Mouse (Mus musculus) kidney, adult 2 months (tissue): ENCODE measurements around the gene Cdk6. TPM values are rescaled to one million over a fixed set of nuclear protein-coding genes. Genes with fewer than 3 reads are reported as not detected.

ENCODE experiments used
- DNase-seq: peaks from one replicate; pipeline ENCODE4 v3.0.0; 2021
- H3K27ac ChIP-seq: fragments of 200-500 bp; 2 replicates; pipeline ENCODE4 v1.5.1; 2012; ENCODE audit warnings: low read depth, low read length, control low read depth, inconsistent platforms; ENCODE audit not compliant: insufficient read depth
- H3K27me3 ChIP-seq: fragments of 200-500 bp; replicated peaks from 2 replicates; pipeline ENCODE4 v1.6.1; 2012; ENCODE audit warnings: mild to moderate bottlenecking, moderate library complexity, low read length, inconsistent platforms; ENCODE audit not compliant: control insufficient read depth, insufficient read depth
- H3K36me3 ChIP-seq: fragments of 200-500 bp; 2 replicates; pipeline ENCODE4 v1.6.1; 2012; ENCODE audit warnings: mild to moderate bottlenecking, moderate library complexity, low read length, inconsistent platforms; ENCODE audit not compliant: control insufficient read depth, insufficient read depth
- H3K4me1 ChIP-seq: fragments of 200-500 bp; 2 replicates; pipeline ENCODE4 v1.6.1; 2011; ENCODE audit warnings: low read length; ENCODE audit not compliant: control insufficient read depth, insufficient read depth
- H3K4me3 ChIP-seq: fragments of 200-500 bp; 2 replicates; pipeline ENCODE4 v1.5.1; 2011; ENCODE audit warnings: mild to moderate bottlenecking, low read depth, low read length, control low read depth; ENCODE audit not compliant: insufficient read depth
- CTCF ChIP-seq: fragments of 200-500 bp; conservative IDR thresholded peaks from 2 replicates; pipeline ENCODE4 v1.5.1; 2011; ENCODE audit warnings: low read depth, mild to moderate bottlenecking, control low read depth, low read length, moderate library complexity, mixed read lengths; ENCODE audit not compliant: insufficient read depth, insufficient read length
- POLR2A ChIP-seq: fragments of 200-500 bp; IDR thresholded peaks from one replicate; pipeline ENCODE4 v1.6.1; 2011; ENCODE audit warnings: low read depth, low read length, control low read depth
- WGBS: fragments of 180-500 bp; shearing (Covaris S2); methylation state at CpG from one replicate; pipeline ENCODE4 v1.1.7; 2018; 5-methylcytosine and 5-hydroxymethylcytosine counted together
- polyA plus RNA-seq: library from polyadenylated mRNA; depleted of rRNA; stranded (reverse); fragments of >200 nt; gene quantifications from 2 replicates; pipeline ENCODE4 v1.2.3, GENCODE M21; 2012

The Cdk6 gene
- polyA plus RNA-seq, 1 experiment = 6.0 TPM

GRCm38 (mm10) chr5:3472311-3473156 is 131.2 kb downstream of the Cdk6 start:
- no peak for DNase-seq
- Histone ChIP-seq H3K27me3 (no peaks in the 10 kb centered on the region), H3K4me1 (no peaks in the 10 kb centered on the region), H3K27ac (no peak overlapping the region), H3K36me3 (no peaks in the 10 kb centered on the region), H3K4me3 (no peak overlapping the region)
- TF ChIP-seq CTCF (no peak), POLR2A (no peak)
- WGBS = 78% methylated on average over 22 of the region's 22 CpGs

- no peak for TF ChIP-seq CTCF
- no peak for TF ChIP-seq POLR2A
- Histone ChIP-seq H3K27me3 (no peaks in the 10 kb centered on the region), H3K36me3 (no peaks in the 10 kb centered on the region), H3K4me3 (no peak overlapping the region), H3K4me1 (no peaks in the 10 kb centered on the region; the same call in 1 of the 2 replicates), H3K27ac (no peak overlapping the region)
- no peak for DNase-seq
- WGBS = 89% methylated on average over 3 of the region's 3 CpGs
These were observed 136.4 kb downstream of the Cdk6 start for GRCm38 (mm10) chr5:3477711-3478110.

- 96% methylated on average over 8 of the region's 8 CpGs for WGBS
- Histone ChIP-seq H3K27me3 (no peaks in the 10 kb centered on the region), H3K36me3 (no peaks in the 10 kb centered on the region), H3K4me3 (no peak overlapping the region), H3K27ac (no peak overlapping the region), H3K4me1 (no peaks in the 10 kb centered on the region; the same call in 1 of the 2 replicates)
- TF ChIP-seq CTCF (no peak), POLR2A (no peak)
- no peak for DNase-seq
These were observed 136.9 kb downstream of the Cdk6 start for GRCm38 (mm10) chr5:3478216-3478615.

GRCm38 (mm10) chr5:3479016-3479795 is 137.9 kb downstream of the Cdk6 start:
- DNase-seq = no peak
- 91% methylated on average over 7 of the region's 7 CpGs for WGBS
- no peak overlapping the region for H3K4me3 ChIP-seq

GRCm38 (mm10) chr5:3480637-3481395 is 139.5 kb downstream of the Cdk6 start:
- TF ChIP-seq CTCF (no peak), POLR2A (no peak)
- Histone ChIP-seq H3K27me3 (no peaks in the 10 kb centered on the region), H3K4me1 (no peaks in the 10 kb centered on the region; the same call in 1 of the 2 replicates), H3K4me3 (no peak overlapping the region), H3K36me3 (no peaks in the 10 kb centered on the region), H3K27ac (no peak overlapping the region)
- WGBS = 92% methylated on average over 9 of the region's 9 CpGs
- no peak for DNase-seq

More at GRCm38 (mm10) chr5:3479016-3479795, 137.9 kb downstream of the Cdk6 start:
- TF ChIP-seq POLR2A (no peak), CTCF (no peak)
- Histone ChIP-seq H3K27me3 (no peaks in the 10 kb centered on the region), H3K4me1 (no peaks in the 10 kb centered on the region; the same call in 1 of the 2 replicates), H3K36me3 (no peaks in the 10 kb centered on the region), H3K27ac (no peak overlapping the region)

GRCm38 (mm10) chr5:3482474-3482873 is 141.2 kb downstream of the Cdk6 start:
- no peak for TF ChIP-seq CTCF
- no peak for TF ChIP-seq POLR2A
- Histone ChIP-seq H3K36me3 (no peaks in the 10 kb centered on the region), H3K27me3 (no peaks in the 10 kb centered on the region), H3K4me3 (no peak overlapping the region), H3K27ac (no peak overlapping the region), H3K4me1 (no peaks in the 10 kb centered on the region; the same call in 1 of the 2 replicates)
- DNase-seq = no peak
- WGBS = 93% methylated on average over 7 of the region's 7 CpGs
